Mouse (Mus musculus): ENCODE results near the gene Zfp827.

GRCm38 (mm10) chr8:79198675-79199074 lies 170.4 kb downstream of the Zfp827 start:
- TF ChIP-seq EP300 (IDR thresholded peaks at IDR 0.05; ENCODE audit: insufficient read depth, low read depth, low read length): no peak
- TF ChIP-seq CTCF (IDR thresholded peaks at IDR 0.05; ENCODE audit: low read depth, low read length): no peak
